Mouse (Mus musculus) liver, postnatal 0 days (tissue): ENCODE measurements around the gene Dnah11.

ENCODE experiments used
- CTCF ChIP-seq: sonication (generic); IDR thresholded peaks from 2 replicates; pipeline ENCODE4 v1.5.1; 2016; ENCODE audit warnings: antibody characterized with exemption, low read depth
- EP300 ChIP-seq: IDR thresholded peaks from 2 replicates; pipeline ENCODE4 v1.6.1; 2016; ENCODE audit warnings: antibody characterized with exemption, low read depth, mild to moderate bottlenecking

- no peak for TF ChIP-seq CTCF
- no peak for TF ChIP-seq EP300
These were observed 367.4 kb downstream of the Dnah11 start for GRCm38 (mm10) chr12:117831351-117831961.
